Mouse (Mus musculus) embryonic facial prominence, embryonic 10.5 days (tissue): ENCODE measurements around the gene Rexo4. TPM values are rescaled to one million over a fixed set of nuclear protein-coding genes. Genes with fewer than 3 reads are reported as not detected.

Experiments used
- polyA plus RNA-seq: library from polyadenylated mRNA; unstranded; fragments of >200 nt; fragmentation: Nextera tagmentation; extraction: Ambion mirVana; gene quantifications from 2 replicates; pipeline ENCODE4 v1.2.1, GENCODE M21; 2016

Gene Rexo4
- polyA plus RNA-seq, 1 experiment from 2014 or later, result 56.0 TPM

Other genes with a start within 250 kb of the Rexo4 start
- gene Abo, start 99.4 kb downstream of the Rexo4 start, polyA plus RNA-seq, result not detected in 2 replicates
- 33.5 and 37.1 TPM in 2 replicates for gene Surf6, start 61.5 kb downstream of the Rexo4 start, polyA plus RNA-seq
- 87.2 and 91.1 TPM in 2 replicates for gene Med22, start 53.7 kb downstream of the Rexo4 start, polyA plus RNA-seq
- gene Rpl7a, start 53.6 kb downstream of the Rexo4 start, polyA plus RNA-seq, result 720 and 721 TPM in 2 replicates
- 56.7 and 58.5 TPM in 2 replicates for gene Surf2, start 48.0 kb downstream of the Rexo4 start, polyA plus RNA-seq
- 44.5 and 48.6 TPM in 2 replicates for gene Surf1, start 47.9 kb downstream of the Rexo4 start, polyA plus RNA-seq
- gene Surf4, start 30.5 kb downstream of the Rexo4 start, polyA plus RNA-seq, result 158 and 160 TPM in 2 replicates
- 0.11 and 0.14 TPM in 2 replicates for gene Stkld1, start 30.3 kb downstream of the Rexo4 start, polyA plus RNA-seq
- gene Adamts13, start 9.0 kb upstream of the Rexo4 start, polyA plus RNA-seq, result not detected in 2 replicates
- gene Cacfd1, start 45.5 kb upstream of the Rexo4 start, polyA plus RNA-seq, result 91.0 and 97.4 TPM in 2 replicates
- 1.4 and 2.3 TPM in 2 replicates for gene Slc2a6, start 63.6 kb upstream of the Rexo4 start, polyA plus RNA-seq
- 0.17 TPM in 1 of 2 replicates, not detected in the other for gene Mymk, start 107.8 kb upstream of the Rexo4 start, polyA plus RNA-seq
- 2.1 and 3.0 TPM in 2 replicates for gene Adamtsl2, start 115.0 kb upstream of the Rexo4 start, polyA plus RNA-seq
- 0.06 and 0.10 TPM in 2 replicates for gene Fam163b, start 178.1 kb upstream of the Rexo4 start, polyA plus RNA-seq
- 0.25 and 0.87 TPM in 2 replicates for gene Dbh, start 200.8 kb upstream of the Rexo4 start, polyA plus RNA-seq